Mouse (Mus musculus): ENCODE results near the gene Naif1. TPM values are rescaled to one million over a fixed set of nuclear protein-coding genes. Genes with fewer than 3 reads are reported as not detected.

The Naif1 gene
- total RNA-seq, 2 experiments from 2014 or later = 3.9 TPM

DNA sequence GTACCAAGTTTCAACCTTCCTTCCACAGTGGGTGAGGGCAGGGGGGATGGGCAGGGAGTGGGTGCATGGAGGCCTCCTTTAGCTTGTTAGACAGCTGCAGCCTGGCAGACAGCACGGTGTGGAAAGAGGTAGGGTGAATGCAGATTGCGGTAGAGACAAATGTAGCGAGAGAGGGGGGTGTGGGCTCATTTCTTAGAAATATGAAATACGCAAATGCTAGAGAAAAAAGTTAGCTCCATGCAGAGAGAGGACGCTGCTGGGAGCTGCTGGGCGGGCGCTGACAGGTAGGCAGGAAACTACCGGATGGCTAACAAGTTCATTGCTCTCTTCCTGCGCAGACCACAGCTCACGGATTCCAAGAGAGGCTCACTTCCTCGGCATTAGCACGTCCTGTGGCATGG, 43.0 kb downstream of the Naif1 start:
- no peak for DNase-seq (ENCODE audit: low spot score in 2 of 2)
- intact Hi-C loops (cut with DNase I) = no loop called here

DNA sequence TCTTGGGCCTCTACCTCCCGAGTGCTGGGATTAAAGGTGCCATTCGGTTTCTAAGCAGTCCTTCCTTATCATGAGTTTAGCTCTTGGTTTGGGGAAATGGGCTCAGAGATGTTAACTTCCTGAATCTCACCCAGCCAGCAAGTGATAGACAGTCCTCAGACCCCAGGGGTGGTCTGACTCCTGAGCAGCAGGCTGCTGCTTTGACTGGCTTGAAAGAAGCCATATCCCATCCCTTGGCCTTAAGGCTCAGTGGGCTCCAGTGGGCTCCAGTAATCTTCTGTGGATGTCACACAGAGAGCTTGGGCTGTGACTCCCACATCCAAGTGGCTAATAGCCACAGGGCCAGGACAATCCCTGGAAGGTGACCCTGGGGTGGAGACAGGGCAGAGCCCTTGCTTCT, 44.3 kb downstream of the Naif1 start:
- intact Hi-C loops (cut with DNase I) = no loop called here
- no peak for DNase-seq (ENCODE audit: low spot score in 2 of 2)

DNA sequence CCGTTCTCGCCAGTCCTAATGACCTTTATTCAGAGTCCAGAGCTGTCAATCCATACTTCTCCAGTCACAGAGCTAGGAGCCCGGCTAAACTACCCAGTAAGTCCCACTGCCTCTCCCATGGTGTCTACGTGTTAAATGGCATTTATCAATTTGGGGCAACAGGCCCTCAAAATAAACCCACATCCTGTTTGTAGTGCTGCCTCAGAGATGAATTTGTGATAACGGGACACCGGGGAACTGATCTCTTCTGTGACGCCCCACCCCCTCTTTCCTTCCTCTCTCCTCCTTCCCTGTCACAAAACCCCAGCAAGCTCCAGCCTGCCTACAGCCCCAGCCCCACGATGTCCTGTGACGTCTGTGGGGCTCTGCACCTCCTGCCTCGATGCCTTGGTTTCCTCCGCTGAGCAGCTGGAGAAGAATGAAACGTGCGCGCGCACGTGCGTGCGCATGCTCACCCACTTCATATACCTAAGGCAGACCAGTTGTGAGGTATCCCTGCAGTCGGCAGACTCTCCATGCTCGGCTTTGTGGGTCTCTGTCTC, 45.0 kb downstream of the Naif1 start:
- no peak for DNase-seq (ENCODE audit: low spot score in 2 of 2)
- intact Hi-C loops (cut with DNase I) = no loop called here

DNA sequence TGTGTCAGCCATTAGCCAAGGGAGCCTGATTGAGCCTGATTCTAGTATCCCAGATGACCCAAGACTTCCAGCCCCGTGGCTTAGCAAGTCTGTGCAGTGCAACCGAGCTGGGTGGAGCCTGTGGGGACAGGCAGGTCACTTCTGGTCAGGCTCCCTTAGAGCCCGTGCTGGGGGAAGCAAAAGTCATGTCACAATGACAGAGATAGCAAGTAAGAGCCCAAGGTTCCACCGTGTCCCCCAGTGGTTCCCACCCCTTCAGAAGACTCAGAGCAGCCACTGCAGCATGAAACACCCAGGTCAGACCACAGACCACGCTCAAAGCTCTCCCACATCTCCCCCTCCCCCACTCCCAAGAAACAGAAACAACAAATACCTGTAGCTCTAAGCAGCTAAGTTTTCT, 45.9 kb downstream of the Naif1 start:
- intact Hi-C loops (cut with DNase I) = no loop called here
- no peak for DNase-seq (ENCODE audit: low spot score in 2 of 2)

DNA sequence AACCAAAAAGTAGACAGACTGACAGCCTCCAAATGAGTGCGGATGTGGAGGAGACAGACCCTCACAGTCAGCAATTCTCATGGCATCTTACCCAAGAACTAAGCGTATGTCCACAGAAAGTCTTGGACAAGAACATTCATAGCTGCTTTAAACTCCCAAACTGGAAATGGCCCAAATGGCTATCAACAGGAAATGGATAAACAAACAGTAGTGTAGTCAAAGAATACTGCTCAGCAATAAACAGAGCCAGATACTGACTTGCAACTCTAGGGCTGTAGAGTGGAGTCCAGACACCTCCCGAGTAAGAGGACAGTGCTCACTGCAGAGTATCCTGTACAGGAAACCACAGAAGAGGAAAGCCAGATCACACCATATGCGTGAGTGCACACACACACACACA, 49.1 kb downstream of the Naif1 start:
- intact Hi-C loops (cut with DNase I) = no loop called here
- no peak for DNase-seq (ENCODE audit: low spot score in 2 of 2)

DNA sequence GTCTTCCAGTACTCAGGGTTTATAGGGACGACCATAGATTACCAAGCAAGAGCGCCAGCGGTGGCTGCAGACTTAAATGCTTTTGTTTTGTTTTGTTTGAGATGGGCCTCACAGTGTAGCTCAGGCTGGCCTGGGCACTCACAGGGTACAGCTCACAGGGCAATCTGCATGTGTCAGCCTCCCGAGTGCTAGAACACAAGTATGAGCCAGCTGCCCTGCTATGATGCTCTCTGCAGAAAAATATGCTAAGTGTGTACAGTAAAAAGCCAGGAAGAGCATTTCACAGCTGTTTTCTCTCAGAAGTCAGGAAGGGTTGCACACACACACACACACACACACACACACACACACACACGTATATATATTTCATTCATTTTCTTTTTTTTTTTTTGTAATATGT, 50.2 kb downstream of the Naif1 start:
- intact Hi-C loops (cut with DNase I) = no loop called here
- no peak for DNase-seq (ENCODE audit: low spot score in 2 of 2)

DNA sequence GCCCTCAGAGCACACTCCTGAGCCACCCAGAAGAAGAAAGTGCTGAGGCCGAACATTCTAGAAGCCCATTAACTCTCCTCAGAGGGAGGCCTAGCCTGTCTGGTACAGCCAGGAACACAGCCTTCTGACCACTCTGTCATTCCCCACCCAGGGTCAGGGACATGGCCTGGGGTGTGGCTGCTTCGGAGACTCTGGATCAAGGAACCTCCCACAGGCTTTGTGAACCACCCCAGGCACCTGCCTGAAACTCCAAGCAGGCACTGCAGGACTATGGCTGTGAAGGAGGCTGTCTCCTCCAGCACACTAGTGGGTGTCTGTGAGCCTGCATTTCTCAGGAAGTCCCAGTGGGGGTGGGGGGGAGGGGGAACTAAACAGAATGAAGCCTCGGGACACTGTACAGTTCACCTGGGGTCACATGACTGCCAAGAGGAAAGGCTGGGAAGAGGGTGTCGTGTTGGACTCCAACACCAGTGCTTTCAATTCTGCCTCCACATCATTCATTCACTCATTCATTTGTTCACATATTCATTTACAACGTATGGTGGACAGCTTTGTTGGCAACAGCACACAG, 51.6 kb downstream of the Naif1 start:
- intact Hi-C loops (cut with DNase I) = no loop called here
- DNase-seq (ENCODE audit: low spot score in 2 of 2) = no peak

DNA sequence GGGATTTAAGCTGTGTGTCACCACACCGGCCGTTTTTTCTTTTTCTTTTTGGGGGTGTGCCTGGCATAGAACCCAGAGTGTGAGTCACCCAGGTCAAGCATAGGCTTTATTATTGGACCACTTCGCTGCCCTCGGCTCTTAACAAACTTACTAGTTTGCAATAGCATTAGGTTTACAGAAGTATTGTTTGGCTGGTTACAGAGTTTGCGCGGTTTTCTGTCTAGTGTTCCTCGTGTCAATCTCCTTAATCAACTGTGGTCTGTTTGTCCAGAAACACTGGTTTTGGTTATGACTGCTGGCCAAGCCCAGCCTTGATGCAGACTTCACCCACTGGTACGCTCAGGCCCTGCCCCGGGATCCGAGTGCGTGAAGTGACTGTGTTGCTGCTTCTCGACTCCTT, 52.6 kb downstream of the Naif1 start:
- intact Hi-C loops (cut with DNase I) = no loop called here

DNA sequence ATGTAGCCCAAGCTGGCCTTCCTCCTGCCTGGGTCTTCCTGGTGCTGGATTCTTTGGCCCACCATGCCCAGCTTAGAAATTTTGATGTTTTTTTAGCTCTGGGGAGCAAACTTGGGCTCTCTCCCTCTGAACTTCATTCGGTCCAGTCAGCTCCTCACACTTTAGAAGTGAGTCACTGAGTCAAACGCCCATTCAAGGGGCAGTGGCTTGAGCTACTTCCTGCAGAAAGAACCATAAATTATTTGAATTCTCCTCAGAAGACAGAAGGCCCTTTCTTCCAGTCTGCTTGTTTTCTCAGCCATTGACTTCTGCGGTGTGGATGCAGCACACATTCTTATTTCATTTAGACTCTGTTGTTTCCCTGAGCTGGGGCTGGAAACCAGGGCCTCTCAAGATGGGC, 53.3 kb downstream of the Naif1 start:
- no peak for DNase-seq (ENCODE audit: low spot score in 2 of 2)
- intact Hi-C loops (cut with DNase I) = no loop called here

More for the DNA sequence above, 52.6 kb downstream of the Naif1 start:
- no peak for DNase-seq (ENCODE audit: low spot score in 2 of 2)

DNA sequence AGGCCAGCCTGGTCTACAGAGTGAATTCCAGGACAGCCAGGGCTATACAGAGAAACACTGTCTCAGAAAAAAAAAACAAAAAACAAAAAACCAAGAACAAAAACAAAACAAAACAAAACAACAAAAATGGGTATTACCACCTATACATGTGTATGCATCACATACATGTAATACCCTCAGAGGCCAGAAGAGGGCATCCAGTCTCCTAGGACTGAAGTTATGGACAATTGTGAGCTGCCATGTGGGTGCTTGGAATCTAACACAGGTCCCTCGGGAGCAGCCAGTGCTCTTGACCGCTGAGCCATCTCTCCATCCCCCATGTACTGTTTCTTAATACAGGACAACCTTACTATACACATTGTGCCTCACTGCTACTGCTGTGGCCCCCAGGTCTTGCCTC, 55.3 kb downstream of the Naif1 start:
- DNase-seq (ENCODE audit: low spot score in 2 of 2) = no peak
- intact Hi-C loops (cut with DNase I) = no loop called here

Other genes starting within 250 kb of the Naif1 start
- gene Pomt1, start 213.9 kb upstream of the Naif1 start, total RNA-seq (2021) = 10 to 100 TPM; 16.3 to 22.1 TPM
- gene Uck1, start 190.3 kb upstream of the Naif1 start, total RNA-seq (2021) = 10 to 100 TPM; 50.1 to 52.6 TPM
- 10 to 100 TPM; 83.4 to 89.9 TPM for gene Golga2, start 163.1 kb upstream of the Naif1 start, total RNA-seq (2021)
- gene Swi5, start 162.4 kb upstream of the Naif1 start, total RNA-seq (2021) = 100 to 1,000 TPM; 207 to 208 TPM
- gene Ciz1, start 98.1 kb upstream of the Naif1 start, total RNA-seq (2021) = 10 to 100 TPM; 60.4 to 97.8 TPM
- gene Dnm1, start 97.1 kb upstream of the Naif1 start, total RNA-seq (2021) = 1,000 to 10,000 TPM; 1,215 to 1,406 TPM
- gene 1110008P14Rik, start 68.5 kb upstream of the Naif1 start, total RNA-seq (2021) = 100 to 1,000 TPM; 312 to 437 TPM
- gene Lcn2, start 62.2 kb upstream of the Naif1 start, total RNA-seq (2021) = 1 to 10 TPM in 1 of 2 experiments, under 1 TPM in 1; 0.91 to 1.8 TPM
- gene Ptges2, start 54.6 kb upstream of the Naif1 start, total RNA-seq (2021) = 10 to 100 TPM; 40.6 to 54.8 TPM
- gene Slc25a25, start 988 bp downstream of the Naif1 start, total RNA-seq (2021) = 10 to 100 TPM; 58.5 to 60.5 TPM
- gene Fam102a, start 84.9 kb downstream of the Naif1 start, total RNA-seq (2021) = 10 to 100 TPM; 53.6 to 68.9 TPM
- 10 to 100 TPM; 74.8 to 77.0 TPM for gene Dpm2, start 120.4 kb downstream of the Naif1 start, total RNA-seq (2021)
- 10 to 100 TPM in 1 of 2 experiments, 1 to 10 TPM in 1; 9.2 to 11.7 TPM for gene Pip5kl1, start 124.3 kb downstream of the Naif1 start, total RNA-seq (2021)
- 1 to 10 TPM; 1.1 to 1.4 TPM for gene 9430097D07Rik, start 125.2 kb downstream of the Naif1 start, total RNA-seq (2021)
- gene St6galnac4, start 136.6 kb downstream of the Naif1 start, total RNA-seq (2021) = 10 to 100 TPM; 36.7 to 39.1 TPM
- gene St6galnac6, start 149.3 kb downstream of the Naif1 start, total RNA-seq (2021) = 100 to 1,000 TPM; 121 to 135 TPM
- gene Ak1, start 171.3 kb downstream of the Naif1 start, total RNA-seq (2021) = 100 to 1,000 TPM; 152 to 173 TPM
- gene Eng, start 196.1 kb downstream of the Naif1 start, total RNA-seq (2021) = 10 to 100 TPM; 22.0 to 26.1 TPM

All from left cerebral cortex, postnatal 36 days (tissue).